Comparison of ENCODE assay signal across 25 mouse cellular contexts in genomic region chr6:128376371-128377085, GRCm38 (mm10). TPM values are rescaled to one million over a fixed set of nuclear protein-coding genes. Genes with fewer than 3 reads are reported as not detected.
DNase-seq lines count a peak whose midpoint lies in the region; ATAC-seq and TF ChIP-seq lines count a peak whose summit lies in the region.
"Had no signal": no experiment of that assay in that cellular context is flagged by ENCODE, and none has a peak within 500 bp of the region (broad histone marks: within the 10 kb centered on the region; RNA-seq: fewer than 3 reads in every experiment).

No protein-coding gene starts in this region.

- no peak overlapping the region; the same call in 1 of the 2 replicates for H3K4me3 ChIP-seq in layer of hippocampus, adult 2 months
- H3K4me3 ChIP-seq in testis, adult 2 months (ENCODE audit: control insufficient read depth, low read depth, low read length), result peak overlapping the region; percentile 58
- H3K4me3 ChIP-seq in embryonic facial prominence, embryonic 14.5 days (ENCODE audit: low read depth, low read length), result no peak overlapping the region
- no peak overlapping the region for H3K4me3 ChIP-seq in stomach, embryonic 16.5 days (replicated peaks; ENCODE audit: low read length)
- H3K4me3 ChIP-seq: forebrain, embryonic 13.5 days; heart, adult 2 months; heart, embryonic 15.5 days; hindbrain, embryonic 10.5 days; hindbrain, embryonic 15.5 days had no signal

- no peak overlapping the region for H3K9ac ChIP-seq in embryonic facial prominence, embryonic 14.5 days (ENCODE audit: low read depth, low read length)
- no peak overlapping the region for H3K9ac ChIP-seq in stomach, embryonic 16.5 days (ENCODE audit: low read length)
- H3K9ac ChIP-seq: forebrain, embryonic 13.5 days; forebrain, postnatal 0 days; heart, embryonic 15.5 days; hindbrain, embryonic 15.5 days had no signal

- no peaks in the 10 kb centered on the region for H3K36me3 ChIP-seq in testis, adult 2 months (ENCODE audit: control insufficient read depth, insufficient read depth, low read length)
- peaks cover 34% of the 10 kb centered on the region for H3K36me3 ChIP-seq in embryonic facial prominence, embryonic 14.5 days (ENCODE audit: control insufficient read depth, insufficient read depth, low read length)
- peaks cover 7% of the 10 kb centered on the region for H3K36me3 ChIP-seq in stomach, embryonic 16.5 days (ENCODE audit: control insufficient read depth, insufficient read depth, low read length)

- no peak for DNase-seq in layer of hippocampus, adult 2 months (ENCODE audit: low spot score in 2 of 2)
- DNase-seq in layer of hippocampus, adult 11-12 months (ENCODE audit: low spot score), result no peak
- DNase-seq in testis, postnatal 14 days (ENCODE audit: low spot score), result no peak
- peak; percentile 69 for DNase-seq in embryonic facial prominence, embryonic 14.5 days (ENCODE audit: low spot score)
- DNase-seq in heart, postnatal 4 days, result no peak
- DNase-seq in right cerebral cortex, adult 18-20 months, result no peak
- DNase-seq: adrenal gland, adult 2 months; adrenal gland, postnatal 25 days; cerebellum, adult 2 months; cerebellum, postnatal 10 days; forebrain, postnatal 0 days; gastrocnemius, postnatal 14 days; heart, adult 2 months; heart, postnatal 14 days had no signal

- WGBS in embryonic facial prominence, embryonic 14.5 days, result 79% methylated on average over 17 of the region's 17 CpGs
- 81% methylated on average over 17 of the region's 17 CpGs for WGBS in stomach, embryonic 16.5 days

- no peak for TF ChIP-seq CTCF in layer of hippocampus, adult 2 months (conservative IDR thresholded peaks at IDR 0.05)
- TF ChIP-seq CTCF in testis, adult 2 months (IDR thresholded peaks at IDR 0.05; ENCODE audit: control insufficient read depth, insufficient read depth, insufficient replicate concordance, low read depth, low read length), result no peak

- H3K4me1 ChIP-seq in testis, adult 2 months (ENCODE audit: control insufficient read depth, insufficient read depth, low read length), result peaks cover 2% of the 10 kb centered on the region; the same call in 1 of the 2 replicates
- H3K4me1 ChIP-seq in embryonic facial prominence, embryonic 14.5 days (ENCODE audit: control insufficient read depth, insufficient read depth, low read length), result peaks cover 7% of the 10 kb centered on the region
- H3K4me1 ChIP-seq in stomach, embryonic 16.5 days (ENCODE audit: control insufficient read depth, insufficient read depth, low read length), result no peaks in the 10 kb centered on the region

- no peak overlapping the region for H3K4me2 ChIP-seq in embryonic facial prominence, embryonic 14.5 days (ENCODE audit: low read depth, low read length)
- no peak overlapping the region for H3K4me2 ChIP-seq in stomach, embryonic 16.5 days (ENCODE audit: low read depth, low read length)
- H3K4me2 ChIP-seq: forebrain, embryonic 13.5 days; heart, embryonic 11.5 days; heart, embryonic 15.5 days; hindbrain, embryonic 15.5 days had no signal

- no peak for TF ChIP-seq POLR2A in testis, adult 2 months (IDR thresholded peaks at IDR 0.05; ENCODE audit: control insufficient read depth, low read depth, low read length)

- peak overlapping the region; percentile 84 for H3K27ac ChIP-seq in layer of hippocampus, adult 2 months
- no peak overlapping the region for H3K27ac ChIP-seq in testis, adult 2 months (ENCODE audit: control insufficient read depth, insufficient read depth, low read depth, low read length)
- peak overlapping the region; percentile 28; the same call in 1 of the 2 replicates for H3K27ac ChIP-seq in embryonic facial prominence, embryonic 14.5 days (replicated peaks; ENCODE audit: low read depth, low read length)
- peak overlapping the region; percentile 71; the same call in 1 of the 2 replicates for H3K27ac ChIP-seq in stomach, embryonic 16.5 days (ENCODE audit: low read length)
- H3K27ac ChIP-seq: forebrain, embryonic 13.5 days; heart, adult 2 months; heart, embryonic 15.5 days; hindbrain, embryonic 10.5 days; hindbrain, embryonic 15.5 days had no signal

- peak; percentile 23; the same call in 1 of the 2 replicates for ATAC-seq in embryonic facial prominence, embryonic 14.5 days (ENCODE audit: low read depth)
- no peak for ATAC-seq in stomach, embryonic 16.5 days (ENCODE audit: insufficient read depth, low FRiP score)
- ATAC-seq: forebrain, embryonic 13.5 days; forebrain, postnatal 0 days had no signal

- H3K27me3 ChIP-seq in testis, adult 2 months (ENCODE audit: control insufficient read depth, insufficient read depth, low read length), result no peaks in the 10 kb centered on the region
- no peaks in the 10 kb centered on the region for H3K27me3 ChIP-seq in embryonic facial prominence, embryonic 14.5 days (replicated peaks; ENCODE audit: control insufficient read depth, insufficient read depth, low read length)
- H3K27me3 ChIP-seq in stomach, embryonic 16.5 days (ENCODE audit: control insufficient read depth, insufficient read depth, low read length), result no peaks in the 10 kb centered on the region
- H3K27me3 ChIP-seq: CH12.LX; forebrain, embryonic 13.5 days; heart, embryonic 15.5 days; hindbrain, embryonic 15.5 days had no signal

- no peaks in the 10 kb centered on the region for H3K9me3 ChIP-seq in embryonic facial prominence, embryonic 14.5 days (ENCODE audit: control insufficient read depth, low read length)
- H3K9me3 ChIP-seq in stomach, embryonic 16.5 days (replicated peaks; ENCODE audit: control insufficient read depth, low read length), result no peaks in the 10 kb centered on the region
- H3K9me3 ChIP-seq: forebrain, embryonic 13.5 days; heart, embryonic 15.5 days; hindbrain, embryonic 10.5 days; hindbrain, embryonic 15.5 days had no signal

RNA-seq across cellular contexts. Expression of gene Gm44596, which starts 1.2 kb away (rescaled TPM):
- not detected for total RNA-seq in layer of hippocampus, adult 2 months (2021)
- not detected in 2 replicates for polyA plus RNA-seq in testis, adult 2 months (2012; rRNA removed)
- not detected in 2 replicates for polyA plus RNA-seq in embryonic facial prominence, embryonic 14.5 days (2014; fragmentation: Nextera tagmentation; extraction: Ambion mirVana)
- not detected in 2 replicates for polyA plus RNA-seq in stomach, embryonic 16.5 days (2015; fragmentation: Nextera tagmentation; extraction: Ambion mirVana)
- not detected for total RNA-seq in heart, postnatal 4 days (2021)
- total RNA-seq: adrenal gland, adult 2 months; adrenal gland, postnatal 25 days; CH12.LX; forebrain, postnatal 0 days; gastrocnemius, adult 18-20 months; gastrocnemius, postnatal 14 days; heart, adult 2 months; heart, postnatal 14 days had no signal
- polyA plus RNA-seq: adrenal gland, adult 2 months; cerebellum, adult 2 months; embryonic facial prominence, embryonic 11.5 days; forebrain, embryonic 13.5 days; forebrain, postnatal 0 days; gonadal fat pad, adult 2 months; heart, adult 2 months; heart, embryonic 11.5 days; heart, embryonic 15.5 days; hindbrain, embryonic 10.5 days; hindbrain, embryonic 15.5 days had no signal

RNA-seq across cellular contexts. Expression of gene Tex52, which starts 1.3 kb away (rescaled TPM):
- 1 to 10 TPM; 1.3 to 1.5 TPM for total RNA-seq in layer of hippocampus, adult 2 months (2021)
- 44.5 and 49.1 TPM in 2 replicates for polyA plus RNA-seq in testis, adult 2 months (2012; rRNA removed)
- polyA plus RNA-seq in embryonic facial prominence, embryonic 14.5 days (2014; fragmentation: Nextera tagmentation; extraction: Ambion mirVana), result 1.1 and 1.7 TPM in 2 replicates
- polyA plus RNA-seq in stomach, embryonic 16.5 days (2015; fragmentation: Nextera tagmentation; extraction: Ambion mirVana), result 0.21 TPM in 2 replicates
- total RNA-seq in heart, postnatal 4 days (2021), result not detected
- total RNA-seq: adrenal gland, adult 2 months; adrenal gland, postnatal 25 days; CH12.LX; forebrain, postnatal 0 days; gastrocnemius, adult 18-20 months; gastrocnemius, postnatal 14 days; heart, adult 2 months; heart, postnatal 14 days had no signal
- polyA plus RNA-seq: adrenal gland, adult 2 months had no signal

RNA-seq across cellular contexts. Expression of gene Foxm1, which starts 13.8 kb away (rescaled TPM):
- total RNA-seq in layer of hippocampus, adult 2 months (2021), result 1 to 10 TPM; 1.8 to 3.5 TPM
- polyA plus RNA-seq in testis, adult 2 months (2012; rRNA removed), result 126 and 128 TPM in 2 replicates
- polyA plus RNA-seq in embryonic facial prominence, embryonic 14.5 days (2014; fragmentation: Nextera tagmentation; extraction: Ambion mirVana), result 26.3 and 29.3 TPM in 2 replicates
- polyA plus RNA-seq in stomach, embryonic 16.5 days (2015; fragmentation: Nextera tagmentation; extraction: Ambion mirVana), result 24.3 and 26.4 TPM in 2 replicates
- 10 to 100 TPM; 42.0 to 48.9 TPM for total RNA-seq in heart, postnatal 4 days (2021)

RNA-seq across cellular contexts. Expression of gene Rhno1, which starts 13.8 kb away (rescaled TPM):
- total RNA-seq in layer of hippocampus, adult 2 months (2021), result 10 to 100 TPM; 18.2 to 18.3 TPM
- polyA plus RNA-seq in testis, adult 2 months (2012; rRNA removed), result 41.5 and 47.9 TPM in 2 replicates
- 87.0 and 109 TPM in 2 replicates for polyA plus RNA-seq in embryonic facial prominence, embryonic 14.5 days (2014; fragmentation: Nextera tagmentation; extraction: Ambion mirVana)
- 86.6 and 93.2 TPM in 2 replicates for polyA plus RNA-seq in stomach, embryonic 16.5 days (2015; fragmentation: Nextera tagmentation; extraction: Ambion mirVana)
- total RNA-seq in heart, postnatal 4 days (2021), result 10 to 100 TPM; 25.7 to 26.8 TPM

RNA-seq across cellular contexts. Expression of gene Tulp3, which starts 20.9 kb away (rescaled TPM):
- total RNA-seq in layer of hippocampus, adult 2 months (2021), result 10 to 100 TPM; 23.1 to 24.8 TPM
- polyA plus RNA-seq in testis, adult 2 months (2012; rRNA removed), result 4.4 and 5.4 TPM in 2 replicates
- polyA plus RNA-seq in embryonic facial prominence, embryonic 14.5 days (2014; fragmentation: Nextera tagmentation; extraction: Ambion mirVana), result 20.7 and 21.9 TPM in 2 replicates
- polyA plus RNA-seq in stomach, embryonic 16.5 days (2015; fragmentation: Nextera tagmentation; extraction: Ambion mirVana), result 13.8 TPM in 2 replicates
- total RNA-seq in heart, postnatal 4 days (2021), result 10 to 100 TPM; 10.9 to 11.4 TPM

Comparison
In these comparisons a context has a peak if more than half of its experiments do, and no peak if none do; other contexts are left out.
1. RNA of gene Tex52, which starts 1.3 kb away (polyA plus RNA-seq): 44.5 to 49.1 TPM in testis, adult 2 months; 1.1 to 1.7 TPM in embryonic facial prominence, embryonic 14.5 days and 0.21 TPM in stomach, embryonic 16.5 days; every median in the first group is over 10 times any median in the second.